Mouse (Mus musculus) cerebellum, adult 11-12 months (tissue): ENCODE measurements around the gene Olfr721-ps1.
A peak's percentile ranks its signal among the peaks of the same experiment; 100 is the strongest.

Experiments used
- DNase-seq: peaks from one replicate; pipeline ENCODE4 v3.0.0; 2022

Olfr721-ps1 gene

GRCm38 (mm10) chr14:14400998-14401397 is at the start of gene Olfr721-ps1:
Gene Olfr721-ps1 (plus strand): TSS chr14:14401298.
- DNase-seq, result no peak

GRCm38 (mm10) chr14:14351721-14352590 is 49.1 kb upstream of the Olfr721-ps1 start:
- peak; percentile 9 for DNase-seq

- no peak for DNase-seq
Measured at GRCm38 (mm10) chr14:14352606-14353005, 48.5 kb upstream of the Olfr721-ps1 start.

GRCm38 (mm10) chr14:14353081-14353732 is 47.9 kb upstream of the Olfr721-ps1 start:
- DNase-seq, result no peak

- no peak for DNase-seq
Measured at GRCm38 (mm10) chr14:14353740-14354510, 47.2 kb upstream of the Olfr721-ps1 start.

- DNase-seq, result no peak
Measured at GRCm38 (mm10) chr14:14354511-14355359, 46.4 kb upstream of the Olfr721-ps1 start.

- DNase-seq, result no peak
Measured at GRCm38 (mm10) chr14:14355360-14355646, 45.8 kb upstream of the Olfr721-ps1 start.

GRCm38 (mm10) chr14:14395535-14395934 is 5.6 kb upstream of the Olfr721-ps1 start:
- DNase-seq, result no peak

- no peak for DNase-seq
Measured at GRCm38 (mm10) chr14:14436078-14436658, 35.1 kb downstream of the Olfr721-ps1 start.
